Mouse (Mus musculus): ENCODE data around the gene Zfp712.

Gene Zfp712

GRCm38 (mm10) chr13:67060786-67061358, at the start of gene Zfp712:
TSS of gene Zfp712 (minus strand) at chr13:67061170.
- peak; percentile 92 to 94 for DNase-seq

GRCm38 (mm10) chr13:67108821-67109206, 47.8 kb upstream of the Zfp712 start:
- DNase-seq: peak; percentile 60 to 74

- peak; percentile 87 to 93 for DNase-seq
These were observed 47.3 kb upstream of the Zfp712 start, which contains the start of gene Gm28557 for GRCm38 (mm10) chr13:67108194-67108820. TSS of gene Gm28557 (minus strand) at chr13:67108604.

- peak in 1 of 2 experiments; percentile 2 for DNase-seq
These were observed 46.7 kb upstream of the Zfp712 start for GRCm38 (mm10) chr13:67107681-67108080.

- no peak for DNase-seq
These were observed 36.9 kb upstream of the Zfp712 start, which contains the start of gene Zfp708 for GRCm38 (mm10) chr13:67097876-67098275. TSS of gene Zfp708 (minus strand) at chr13:67097976.

- no peak for DNase-seq
These were observed 29.2 kb upstream of the Zfp712 start for GRCm38 (mm10) chr13:67090154-67090553.

GRCm38 (mm10) chr13:67081946-67082345, 21.0 kb upstream of the Zfp712 start:
- DNase-seq: no peak

- DNase-seq: peak; percentile 80 to 88
These were observed 20.3 kb upstream of the Zfp712 start for GRCm38 (mm10) chr13:67081142-67081713.

GRCm38 (mm10) chr13:67077244-67077643, 16.3 kb upstream of the Zfp712 start:
- no peak for DNase-seq

- no peak for DNase-seq
These were observed 11.8 kb upstream of the Zfp712 start for GRCm38 (mm10) chr13:67072786-67073185.

- DNase-seq: no peak
These were observed 4.4 kb upstream of the Zfp712 start for GRCm38 (mm10) chr13:67065386-67065785.

GRCm38 (mm10) chr13:67062427-67062826, 1.5 kb upstream of the Zfp712 start:
- peak in 1 of 2 experiments; percentile 2 for DNase-seq

GRCm38 (mm10) chr13:67060161-67060785, 697 bp downstream of the Zfp712 start:
- no peak for DNase-seq
